Mouse (Mus musculus) hindbrain, embryonic 11.5 days (tissue): Measurements from ENCODE around the gene Tmem63b. TPM values are rescaled to one million over a fixed set of nuclear protein-coding genes. Genes with fewer than 3 reads are reported as not detected.
A peak's percentile ranks its signal among the peaks of the same experiment; 100 is the strongest.

ENCODE experiments used
- ATAC-seq: fragments of 200-750 bp; cut with Nextera tagmentation; 2 replicates; pipeline ENCODE4 v1.8.0; 2017; ENCODE audit warnings: mild to moderate bottlenecking, moderate TSS enrichment, moderate library complexity; ENCODE audit not compliant: low FRiP score
- DNase-seq: peaks from one replicate; pipeline ENCODE4 v3.0.0-alpha.2; 2015; ENCODE audit warnings: low spot score
- H3K27ac ChIP-seq: fragments of 300-500 bp; sonication (generic); 2 replicates; pipeline ENCODE4 v1.5.1; 2014; ENCODE audit warnings: mild to moderate bottlenecking, low read depth, low read length
- H3K27me3 ChIP-seq: fragments of 300-500 bp; sonication (generic); 2 replicates; pipeline ENCODE4 v1.6.1; 2014; ENCODE audit warnings: mild to moderate bottlenecking, low read length, moderate library complexity, mixed read lengths; ENCODE audit not compliant: control insufficient read depth, insufficient read depth
- H3K36me3 ChIP-seq: fragments of 300-500 bp; sonication (generic); 2 replicates; pipeline ENCODE4 v1.6.1; 2014; ENCODE audit warnings: mild to moderate bottlenecking, low read length, moderate library complexity, mixed read lengths; ENCODE audit not compliant: control insufficient read depth, insufficient read depth
- H3K4me1 ChIP-seq: fragments of 300-500 bp; sonication (generic); replicated peaks from 2 replicates; pipeline ENCODE4 v1.6.1; 2014; ENCODE audit warnings: low read length, mixed read lengths; ENCODE audit not compliant: control insufficient read depth, insufficient read depth
- H3K4me2 ChIP-seq: fragments of 300-500 bp; sonication (generic); replicated peaks from 2 replicates; pipeline ENCODE4 v1.6.1; 2014; ENCODE audit warnings: mild to moderate bottlenecking, low read depth, low read length
- H3K4me3 ChIP-seq: fragments of 300-500 bp; sonication (generic); 2 replicates; pipeline ENCODE4 v1.5.1; 2014; ENCODE audit warnings: low read depth, low read length
- H3K9ac ChIP-seq: fragments of 300-500 bp; sonication (generic); 2 replicates; pipeline ENCODE4 v1.6.1; 2014; ENCODE audit warnings: low read depth, low read length
- H3K9me3 ChIP-seq: fragments of 300-500 bp; sonication (generic); 2 replicates; pipeline ENCODE4 v1.6.1; 2016; ENCODE audit warnings: low read length; ENCODE audit not compliant: control insufficient read depth
- WGBS: fragments of 180-500 bp; shearing (Covaris S2); extraction: QIAGEN DNeasy Blood & Tissue Kit; methylation state at CpG from one replicate; pipeline ENCODE4 v1.1.7; 2014; 5-methylcytosine and 5-hydroxymethylcytosine counted together
- polyA plus RNA-seq: library from polyadenylated mRNA; unstranded; fragments of >200 nt; fragmentation: Nextera tagmentation; extraction: Ambion mirVana; gene quantifications from 2 replicates; pipeline ENCODE4 v1.2.1, GENCODE M21; 2014

Tmem63b gene
- polyA plus RNA-seq: 48.6 and 50.3 TPM in 2 replicates

DNA sequence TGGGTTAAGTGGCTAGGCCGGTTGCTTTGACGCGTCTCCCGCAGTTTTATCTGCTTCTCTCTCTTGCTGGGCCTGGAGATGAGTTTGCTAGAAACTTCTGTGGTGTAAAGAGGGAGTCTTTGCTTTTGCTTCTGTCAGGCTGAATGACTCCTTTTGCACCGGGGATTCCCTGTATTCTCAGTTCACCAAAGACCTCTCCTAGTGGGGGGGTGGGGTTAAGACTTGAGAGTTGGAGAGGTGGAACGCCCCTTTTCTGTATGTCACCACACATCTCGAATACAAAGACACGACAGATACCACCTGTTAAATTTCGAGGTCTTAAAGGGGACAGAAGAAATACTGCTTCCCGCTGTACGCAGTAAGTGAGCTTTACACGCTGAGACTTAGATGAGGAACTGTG is at the start of gene Tmem63b:
Gene Tmem63b, minus strand, starts transcription at position 190 of the 400 bp plus-strand sequence.
- Histone ChIP-seq H3K4me2 (peak within 1 kb of the TSS; percentile 91), H3K9ac (peak within 1 kb of the TSS; percentile 92), H3K36me3 (no peaks in the 10 kb centered on the region), H3K27me3 (no peaks in the 10 kb centered on the region), H3K4me1 (peaks cover 5% of the 10 kb centered on the region), H3K4me3 (peak within 1 kb of the TSS; percentile 92), H3K27ac (peak within 1 kb of the TSS; percentile 87), H3K9me3 (no peaks in the 10 kb centered on the region)
- DNase-seq (no peak), ATAC-seq (0 out of 2 replicates have a peak, but pooled peaks have one; percentile 1)
- WGBS: 13% methylated on average over 12 of the region's 12 CpGs

- Histone ChIP-seq H3K4me1 (peaks cover 12% of the 10 kb centered on the region; the same call in 1 of the 2 replicates), H3K27me3 (peaks cover 2% of the 10 kb centered on the region; the same call in 1 of the 2 replicates), H3K27ac (peak overlapping the region; percentile 88), H3K9ac (peak overlapping the region; percentile 54), H3K4me2 (peak overlapping the region; percentile 66), H3K36me3 (no peaks in the 10 kb centered on the region), H3K4me3 (peak overlapping the region; percentile 38), H3K9me3 (no peaks in the 10 kb centered on the region)
- WGBS: 7% methylated on average over 10 of the region's 10 CpGs
- DNase-seq (peak; percentile 94), ATAC-seq (peak; percentile 31)
Measured at GRCm38 (mm10) chr17:45735382-45736310, 48.9 kb upstream of the Tmem63b start.

DNA sequence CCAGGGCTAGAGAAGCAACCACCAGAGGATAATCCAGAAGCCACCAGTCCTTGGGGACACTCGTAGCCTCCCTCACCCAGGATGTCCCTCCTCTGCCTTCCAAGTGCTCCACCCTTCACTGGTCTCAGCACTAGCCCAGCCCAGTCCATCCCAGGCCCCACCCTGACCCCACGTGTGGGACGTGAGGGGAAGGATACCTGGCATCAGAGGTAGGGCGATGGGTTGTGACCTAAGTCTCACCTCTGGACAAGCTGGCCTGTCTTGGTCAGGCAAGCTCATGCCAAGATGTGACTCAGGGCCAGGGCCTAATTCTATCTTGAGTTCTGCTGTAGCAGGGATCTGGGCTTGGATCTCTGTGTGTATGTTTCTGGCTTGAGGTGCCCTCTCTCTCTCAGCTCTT is 48.2 kb upstream of the Tmem63b start:
- ATAC-seq (no peak), DNase-seq (no peak)
- no peaks in the 10 kb centered on the region for H3K36me3 ChIP-seq
- peaks cover 2% of the 10 kb centered on the region; the same call in 1 of the 2 replicates for H3K27me3 ChIP-seq
- peaks cover 12% of the 10 kb centered on the region; the same call in 1 of the 2 replicates for H3K4me1 ChIP-seq
- H3K4me2 ChIP-seq: no peak overlapping the region
- H3K4me3 ChIP-seq: no peak overlapping the region
- 71% methylated on average over 4 of the region's 4 CpGs for WGBS
- peak overlapping the region; percentile 18; the same call in 1 of the 2 replicates for H3K27ac ChIP-seq
- no peaks in the 10 kb centered on the region for H3K9me3 ChIP-seq
- H3K9ac ChIP-seq: no peak overlapping the region

DNA sequence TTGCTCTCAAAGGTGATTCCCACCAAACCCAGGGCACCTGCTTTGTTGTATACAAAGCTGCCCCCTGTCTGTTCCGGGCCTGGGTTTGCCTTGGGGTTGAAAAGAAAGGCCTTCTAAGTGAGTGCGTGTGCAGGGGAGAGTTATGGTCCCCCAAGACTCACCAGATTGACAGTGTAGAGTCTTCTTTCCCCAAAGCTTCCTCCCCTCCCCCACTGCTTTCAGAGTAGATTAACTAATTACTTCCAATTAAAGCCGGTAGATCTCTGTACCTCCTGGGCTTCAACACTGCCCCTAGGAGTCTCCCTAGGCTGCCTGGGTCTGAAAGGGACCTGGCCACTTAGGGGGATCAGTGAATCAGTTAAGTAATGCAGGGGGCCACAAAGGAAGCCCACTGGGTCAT is 47.6 kb upstream of the Tmem63b start:
- Histone ChIP-seq H3K27ac (no peak overlapping the region), H3K27me3 (peaks cover 2% of the 10 kb centered on the region; the same call in 1 of the 2 replicates), H3K4me3 (no peak overlapping the region; the same call in 1 of the 2 replicates), H3K9ac (peak overlapping the region; percentile 65), H3K4me2 (peak overlapping the region; percentile 64), H3K9me3 (no peaks in the 10 kb centered on the region), H3K36me3 (no peaks in the 10 kb centered on the region), H3K4me1 (peaks cover 12% of the 10 kb centered on the region; the same call in 1 of the 2 replicates)
- no peak for DNase-seq
- 16% methylated on average over 3 of the region's 3 CpGs for WGBS
- ATAC-seq: no peak

DNA sequence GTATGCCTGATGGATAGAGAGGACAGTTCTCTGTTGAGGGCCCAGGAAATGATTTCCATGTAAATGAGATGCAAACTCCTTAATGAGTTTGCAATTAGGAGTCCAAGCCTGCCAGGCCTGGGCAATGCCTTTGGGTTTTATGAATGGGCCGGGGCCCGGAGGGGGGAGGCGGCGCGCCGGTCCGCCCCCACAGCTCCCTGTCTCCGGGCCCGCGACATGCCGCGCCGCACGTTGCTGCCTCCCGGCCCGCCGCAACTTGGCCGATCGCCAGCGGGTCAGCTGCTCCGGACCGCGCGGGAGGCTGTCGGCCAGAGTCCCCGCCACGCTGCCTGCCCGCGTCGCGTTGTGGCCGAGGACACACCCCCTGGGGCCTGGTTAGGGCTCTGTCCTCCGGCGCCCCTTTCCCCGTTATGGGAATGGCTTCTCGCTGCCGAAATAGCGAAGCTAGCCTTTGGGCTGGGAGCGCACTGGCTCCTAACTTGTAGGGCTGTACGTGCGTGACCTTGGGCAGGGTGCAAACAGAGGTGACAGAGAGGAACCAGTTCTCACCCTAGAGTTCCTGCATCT is 47.1 kb upstream of the Tmem63b start, which contains the start of gene 1600014C23Rik:
Gene 1600014C23Rik, minus strand, starts transcription at position 110 of the 567 bp plus-strand sequence.
- peak within 1 kb of the TSS; percentile 65 for H3K9ac ChIP-seq
- DNase-seq (peak; percentile 73), ATAC-seq (peak; percentile 17)
- peak within 1 kb of the TSS; percentile 64 for H3K4me2 ChIP-seq
- no peaks in the 10 kb centered on the region for H3K36me3 ChIP-seq
- H3K4me1 ChIP-seq: peaks cover 12% of the 10 kb centered on the region; the same call in 1 of the 2 replicates
- WGBS: under 1% methylated on average over 41 of the region's 41 CpGs
- no peaks in the 10 kb centered on the region for H3K9me3 ChIP-seq
- H3K27me3 ChIP-seq: peaks cover 2% of the 10 kb centered on the region; the same call in 1 of the 2 replicates
- H3K27ac ChIP-seq: 0 out of 2 replicates have a peak within 1 kb of the TSS, but pooled peaks have one; percentile 18
- H3K4me3 ChIP-seq: peak within 1 kb of the TSS; percentile 29

DNA sequence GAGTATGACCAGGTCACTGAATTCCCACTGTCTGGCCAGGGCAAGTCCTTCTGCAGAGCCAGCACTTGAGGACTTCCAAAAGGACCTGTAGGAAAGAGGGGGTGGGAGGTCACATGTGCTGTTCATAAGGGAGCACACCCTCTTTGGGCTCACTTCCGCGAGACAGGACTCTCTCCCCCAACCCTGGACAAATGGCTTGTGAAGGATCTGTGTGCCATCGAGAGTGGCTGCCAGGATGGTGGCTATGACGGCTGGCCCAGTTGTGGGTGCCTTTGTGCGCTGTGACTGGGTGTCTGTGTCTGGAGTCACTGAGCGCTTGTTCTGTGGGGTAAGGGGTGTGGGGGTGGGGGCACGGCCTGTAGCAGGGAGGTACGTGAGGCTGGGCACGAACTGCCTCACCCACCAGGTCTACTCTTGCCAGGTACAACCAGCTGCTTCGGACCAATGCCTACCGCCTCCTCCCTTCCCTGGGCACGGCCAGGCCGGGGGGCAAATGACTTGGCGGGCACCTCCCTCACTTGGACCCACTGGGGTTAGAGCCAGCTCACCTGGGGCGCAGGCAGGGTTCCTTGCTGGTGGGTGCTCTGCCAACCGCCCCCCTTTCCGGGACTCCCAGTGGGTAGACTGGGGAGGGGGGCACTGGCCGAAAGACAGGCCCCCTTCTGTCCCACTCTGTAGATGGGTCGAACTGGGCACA is 46.5 kb upstream of the Tmem63b start:
- H3K27ac ChIP-seq: no peak overlapping the region
- 68% methylated on average over 19 of the region's 19 CpGs for WGBS
- peak; percentile 25; the same call in 1 of the 2 replicates for ATAC-seq

GRCm38 (mm10) chr17:45731172-45731864 is 44.6 kb upstream of the Tmem63b start:
- H3K9me3 ChIP-seq: no peaks in the 10 kb centered on the region
- H3K9ac ChIP-seq: no peak overlapping the region
- ATAC-seq (0 out of 2 replicates have a peak, but pooled peaks have one; percentile 1), DNase-seq (peak; percentile 93)
- peaks cover 8% of the 10 kb centered on the region; the same call in 1 of the 2 replicates for H3K4me1 ChIP-seq
- no peak overlapping the region for H3K4me3 ChIP-seq
- no peak overlapping the region for H3K27ac ChIP-seq
- H3K36me3 ChIP-seq: no peaks in the 10 kb centered on the region
- H3K27me3 ChIP-seq: peaks cover 2% of the 10 kb centered on the region; the same call in 1 of the 2 replicates
- 24% methylated on average over 9 of the region's 9 CpGs for WGBS
- H3K4me2 ChIP-seq: no peak overlapping the region

More for the DNA sequence above, 46.5 kb upstream of the Tmem63b start:
- Histone ChIP-seq H3K4me1 (peaks cover 12% of the 10 kb centered on the region; the same call in 1 of the 2 replicates), H3K4me2 (peak overlapping the region; percentile 64), H3K27me3 (peaks cover 2% of the 10 kb centered on the region; the same call in 1 of the 2 replicates), H3K4me3 (no peak overlapping the region; the same call in 1 of the 2 replicates), H3K36me3 (no peaks in the 10 kb centered on the region), H3K9me3 (no peaks in the 10 kb centered on the region), H3K9ac (peak overlapping the region; percentile 65)
- no peak for DNase-seq
